Mouse (Mus musculus) megakaryocyte, embryonic 14.5 days (primary cell): ENCODE data around the gene Nr0b2.

Experiments used
- FLI1 ChIP-seq: IDR thresholded peaks from 2 replicates; pipeline ENCODE4 v1.6.1; 2012; ENCODE audit warnings: low read length, inconsistent platforms, mixed read lengths
- GATA1 ChIP-seq: IDR thresholded peaks from 3 replicates; pipeline ENCODE4 v1.6.1; 2012; ENCODE audit warnings: mixed read lengths, low read length, inconsistent platforms, borderline replicate concordance

DNA sequence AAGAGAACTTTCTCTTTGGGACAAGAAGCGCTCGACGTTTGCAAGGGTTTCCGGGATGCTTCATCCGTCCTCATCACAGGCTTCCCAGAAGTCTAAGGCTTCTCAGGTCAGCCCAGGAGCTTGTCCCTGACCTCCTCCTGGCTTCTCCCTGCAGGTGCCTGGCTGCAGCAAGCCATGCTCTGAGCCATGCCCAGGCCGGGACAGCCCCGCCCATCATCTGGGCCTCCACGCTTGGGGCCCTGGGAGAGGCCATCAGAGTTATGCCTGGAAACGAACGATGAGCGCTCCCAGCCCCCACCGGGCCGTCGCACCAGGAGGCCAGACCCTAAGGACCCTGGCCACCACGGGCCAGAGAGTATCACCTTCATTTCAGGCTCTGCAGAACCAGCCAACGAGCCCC, 25.4 kb upstream of the Nr0b2 start:
- TF ChIP-seq GATA1 (no peak), FLI1 (no peak)
